Mouse (Mus musculus): ENCODE measurements around the gene Oser1.
A peak's percentile ranks its signal among the peaks of the same experiment; 100 is the strongest.

DNA sequence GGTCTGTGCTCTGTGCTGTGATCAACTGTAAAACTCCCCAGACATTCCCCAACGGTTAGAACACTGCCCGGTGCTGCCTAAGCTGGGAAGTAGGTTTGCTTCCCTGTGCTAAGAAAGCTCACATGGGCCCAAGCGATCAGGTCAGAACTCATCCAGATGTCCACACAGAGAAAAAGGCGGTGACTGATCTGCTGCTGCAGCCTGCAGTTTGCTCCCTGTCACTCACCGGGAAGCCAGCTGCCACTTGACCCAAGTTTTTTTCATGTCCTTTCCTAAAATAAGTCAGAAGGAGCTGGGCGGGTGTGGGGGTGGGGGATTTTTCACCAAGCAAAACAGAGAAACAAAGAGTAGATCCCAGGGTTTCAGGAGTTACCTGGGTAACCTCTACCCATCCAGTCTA lies 40.1 kb upstream of the Oser1 start:
- TF ChIP-seq EP300 (IDR thresholded peaks at IDR 0.05; ENCODE audit: insufficient read depth, low read depth, low read length), result no peak
- no peak for TF ChIP-seq CTCF (IDR thresholded peaks at IDR 0.05)
- 0 out of 2 replicates have a peak, but pooled peaks have one; percentile 11 for TF ChIP-seq POLR2A (IDR thresholded peaks at IDR 0.05; ENCODE audit: insufficient read depth, low read depth, low read length)

All from heart, adult 2 months (tissue).